Mouse (Mus musculus) myocyte (in vitro differentiated cells): Measurements from ENCODE around the gene Gper1. TPM values are rescaled to one million over a fixed set of nuclear protein-coding genes. Genes with fewer than 3 reads are reported as not detected.

Experiments
- H3K27me3 ChIP-seq: one replicate; pipeline ENCODE4 v1.6.1; 2011; ENCODE audit not compliant: control insufficient read depth, insufficient read depth, insufficient read length
- H3K36me3 ChIP-seq: one replicate; pipeline ENCODE4 v1.6.1; 2011; ENCODE audit not compliant: control insufficient read depth, insufficient read depth
- H3K4me2 ChIP-seq: one replicate; pipeline ENCODE4 v1.6.1; 2011; ENCODE audit warnings: low read depth, control low read depth
- H3K4me3 ChIP-seq: one replicate; pipeline ENCODE4 v1.5.1; 2011; ENCODE audit warnings: mild to moderate bottlenecking, control low read depth, moderate library complexity
- H3K79me2 ChIP-seq: one replicate; pipeline ENCODE4 v1.6.1; 2011; ENCODE audit not compliant: control insufficient read depth, insufficient read depth
- H3ac ChIP-seq: one replicate; pipeline ENCODE4 v1.6.1; 2011; ENCODE audit not compliant: control insufficient read depth, insufficient read length
- CEBPB ChIP-seq: IDR thresholded peaks from 2 replicates; pipeline ENCODE4 v1.6.1; 2011; ENCODE audit warnings: mild to moderate bottlenecking, moderate library complexity; ENCODE audit not compliant: poor library complexity, insufficient read depth, severe bottlenecking
- E2F4 ChIP-seq: IDR thresholded peaks from one replicate; pipeline ENCODE4 v1.6.1; 2011; ENCODE audit warnings: mild to moderate bottlenecking, control low read depth, moderate library complexity; ENCODE audit not compliant: insufficient read depth
- MAX ChIP-seq: IDR thresholded peaks from one replicate; pipeline ENCODE4 v1.6.1; 2011; ENCODE audit warnings: low read depth, mild to moderate bottlenecking, control low read depth
- MYOD1 ChIP-seq, 3 experiments: IDR thresholded peaks; one replicate each; pipeline ENCODE4 v1.6.1; 2011; ENCODE audit warnings: control low read depth in 2 of 3, low read depth in 2 of 3, mild to moderate bottlenecking in 2 of 3, moderate library complexity in 1 of 3; ENCODE audit not compliant: insufficient read length in 2 of 3, control insufficient read depth in 1 of 3
- MYOG ChIP-seq, 3 experiments: IDR thresholded peaks; one replicate each; pipeline ENCODE4 v1.6.1; 2011; ENCODE audit warnings: control low read depth in 2 of 3, low read depth in 2 of 3, mild to moderate bottlenecking in 2 of 3; ENCODE audit not compliant: insufficient read length in 2 of 3, control insufficient read depth in 1 of 3, insufficient read depth in 1 of 3
- POLR2A ChIP-seq: IDR thresholded peaks from one replicate; pipeline ENCODE4 v1.6.1; 2011; ENCODE audit warnings: low read depth, mild to moderate bottlenecking, control low read depth, moderate library complexity; ENCODE audit not compliant: insufficient read length
- POLR2AphosphoS2 ChIP-seq: IDR thresholded peaks from one replicate; pipeline ENCODE4 v1.6.1; 2011; ENCODE audit warnings: low read depth, control low read depth; ENCODE audit not compliant: insufficient read length
- REST ChIP-seq: IDR thresholded peaks from one replicate; pipeline ENCODE4 v1.6.1; 2011; ENCODE audit warnings: mild to moderate bottlenecking, control low read depth, moderate library complexity; ENCODE audit not compliant: insufficient read depth, insufficient read length
- SRF ChIP-seq: IDR thresholded peaks from one replicate; pipeline ENCODE4 v1.6.1; 2011; ENCODE audit warnings: low read depth; ENCODE audit not compliant: control insufficient read depth, insufficient read length
- TCF12 ChIP-seq: IDR thresholded peaks from one replicate; pipeline ENCODE4 v1.6.1; 2011; ENCODE audit warnings: mild to moderate bottlenecking, control low read depth; ENCODE audit not compliant: poor library complexity, insufficient read depth, severe bottlenecking
- TCF3 ChIP-seq: IDR thresholded peaks from one replicate; pipeline ENCODE4 v1.6.1; 2011; ENCODE audit warnings: low read depth, control low read depth; ENCODE audit not compliant: insufficient read length
- USF1 ChIP-seq: IDR thresholded peaks from one replicate; pipeline ENCODE4 v1.6.1; 2011; ENCODE audit warnings: low read depth, mild to moderate bottlenecking, control low read depth, moderate library complexity
- polyA plus RNA-seq: library from polyadenylated mRNA; unstranded; fragments of >200 nt; fragmentation: generic; extraction: Trizol; gene quantifications from one replicate; pipeline ENCODE4 v1.2.1, GENCODE M21; 2012; ENCODE audit warnings: missing spikeins

Gper1 gene
- polyA plus RNA-seq, 1 experiment, result 9.2 TPM

DNA sequence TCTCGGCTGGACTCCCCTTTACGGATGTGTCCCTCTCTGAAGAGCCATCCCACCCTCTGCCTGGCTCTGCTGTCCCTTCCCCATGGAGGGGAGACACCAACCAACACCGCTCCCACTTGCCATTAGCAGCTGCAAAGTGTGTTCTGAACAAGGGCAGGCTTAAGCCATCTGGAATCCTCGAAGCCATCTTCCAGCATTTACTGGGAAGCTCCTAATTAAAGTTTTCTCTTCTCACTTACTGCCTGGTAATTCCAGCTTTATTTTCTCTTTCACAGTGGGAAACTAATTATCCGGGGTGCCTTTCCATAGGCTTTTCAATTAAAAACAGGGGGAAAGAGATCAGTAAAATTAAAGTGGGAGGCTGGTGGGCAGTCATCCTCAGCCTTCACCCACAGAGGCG, 9.4 kb downstream of the Gper1 start:
- Histone ChIP-seq H3K36me3 (no peaks in the 10 kb centered on the region), H3ac (no peak overlapping the region), H3K27me3 (no peaks in the 10 kb centered on the region), H3K79me2 (no peaks in the 10 kb centered on the region), H3K4me2 (no peak overlapping the region), H3K4me3 (no peak overlapping the region)
- TF ChIP-seq REST (no peak), POLR2A (no peak), E2F4 (no peak), TCF12 (no peak)

DNA sequence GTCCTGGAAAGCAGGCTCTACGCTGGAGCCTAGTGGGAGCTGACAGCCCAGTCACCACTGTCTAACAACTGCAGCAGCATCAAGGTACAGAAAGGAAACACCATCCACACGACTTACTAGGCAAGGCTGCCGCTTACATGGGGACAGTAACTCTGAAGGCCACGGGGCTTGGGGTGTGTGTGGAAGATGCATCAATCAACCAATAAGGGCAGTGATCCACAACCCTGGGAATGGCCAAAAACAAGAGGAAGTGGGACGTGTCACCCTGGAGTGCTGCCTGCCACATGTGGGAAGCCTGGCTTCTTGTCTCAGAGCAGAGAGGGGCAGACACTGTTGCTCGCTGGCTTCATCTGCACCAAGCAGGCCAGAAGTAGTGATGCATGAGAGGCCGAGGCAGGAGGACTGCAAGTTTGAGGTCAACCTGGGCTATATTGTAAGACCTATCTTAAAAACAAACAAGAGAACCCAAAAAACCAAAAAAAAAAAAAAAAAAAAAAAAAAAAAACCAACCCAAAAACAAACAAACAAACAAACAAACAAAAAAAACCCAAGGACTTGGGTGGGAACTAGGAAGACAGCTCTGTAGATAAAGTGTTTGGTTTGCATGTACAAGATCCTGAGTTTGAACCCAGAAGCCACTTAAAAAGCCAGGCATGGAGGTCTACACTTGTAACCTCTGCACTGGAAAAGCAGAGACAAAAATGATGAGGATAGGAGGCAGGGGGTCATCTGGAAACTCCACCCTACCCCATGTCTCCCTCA, 10.0 kb downstream of the Gper1 start:
- Histone ChIP-seq H3K36me3 (no peaks in the 10 kb centered on the region), H3K27me3 (no peaks in the 10 kb centered on the region), H3ac (no peak overlapping the region), H3K79me2 (no peaks in the 10 kb centered on the region), H3K4me3 (no peak overlapping the region), H3K4me2 (no peak overlapping the region)
- TF ChIP-seq REST, result no peak
- TF ChIP-seq TCF3, result no peak
- TF ChIP-seq POLR2A, result no peak
- TF ChIP-seq POLR2AphosphoS2, result no peak
- no peak for TF ChIP-seq MYOD1 (IDR thresholded peaks at IDR 0.05; ENCODE audit: control insufficient read depth in 1 of 3, insufficient read length in 2 of 3, low read depth in 2 of 3)
- TF ChIP-seq CEBPB, result no peak
- no peak for TF ChIP-seq MAX
- no peak for TF ChIP-seq E2F4
- no peak for TF ChIP-seq TCF12
- TF ChIP-seq SRF, result no peak
- TF ChIP-seq USF1, result no peak
- TF ChIP-seq MYOG (IDR thresholded peaks at IDR 0.05; ENCODE audit: control insufficient read depth in 1 of 3, insufficient read depth in 1 of 3, insufficient read length in 2 of 3, low read depth in 2 of 3), result no peak

DNA sequence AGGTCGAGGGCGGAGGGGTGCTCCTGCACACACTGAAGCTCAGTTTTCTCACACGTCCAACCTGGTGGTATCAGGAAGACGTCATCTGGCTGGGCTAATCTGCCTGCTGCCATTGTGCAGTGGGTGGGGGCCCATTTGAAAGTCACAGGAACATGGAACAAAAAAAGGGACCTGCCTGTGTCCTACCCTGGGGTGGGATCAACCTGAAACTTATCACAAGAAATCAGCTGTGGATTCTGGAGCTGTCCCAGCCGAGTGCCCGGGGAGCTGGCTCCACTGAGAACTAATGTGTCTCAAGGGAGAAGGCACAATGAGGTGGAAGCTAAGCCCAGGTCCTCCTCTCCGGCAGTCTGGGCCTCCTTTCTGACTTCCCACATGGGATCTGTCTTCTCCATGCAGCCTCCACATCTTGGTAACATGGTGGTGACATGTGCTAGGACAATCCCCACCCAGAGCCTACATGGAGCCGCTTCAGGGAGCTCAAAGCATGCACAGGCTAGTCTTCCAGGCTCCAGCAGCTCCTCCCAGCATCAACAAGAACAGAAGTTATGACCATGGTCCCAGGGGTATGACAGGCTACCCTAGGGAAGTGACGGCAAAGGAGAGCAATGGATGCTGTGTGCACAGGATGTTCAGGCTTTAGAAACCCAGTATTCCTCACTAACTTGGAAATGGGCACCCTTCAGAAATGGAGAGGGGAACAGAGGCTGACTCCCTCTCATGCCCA, 11.1 kb downstream of the Gper1 start:
- Histone ChIP-seq H3K27me3 (no peaks in the 10 kb centered on the region), H3K4me3 (no peak overlapping the region), H3K79me2 (no peaks in the 10 kb centered on the region), H3K36me3 (no peaks in the 10 kb centered on the region), H3K4me2 (no peak overlapping the region), H3ac (no peak overlapping the region)
- no peak for TF ChIP-seq E2F4
- no peak for TF ChIP-seq MAX
- no peak for TF ChIP-seq MYOG (IDR thresholded peaks at IDR 0.05; ENCODE audit: control insufficient read depth in 1 of 3, insufficient read depth in 1 of 3, insufficient read length in 2 of 3, low read depth in 2 of 3)
- TF ChIP-seq MYOD1 (IDR thresholded peaks at IDR 0.05; ENCODE audit: control insufficient read depth in 1 of 3, insufficient read length in 2 of 3, low read depth in 2 of 3), result no peak
- TF ChIP-seq POLR2AphosphoS2, result no peak

DNA sequence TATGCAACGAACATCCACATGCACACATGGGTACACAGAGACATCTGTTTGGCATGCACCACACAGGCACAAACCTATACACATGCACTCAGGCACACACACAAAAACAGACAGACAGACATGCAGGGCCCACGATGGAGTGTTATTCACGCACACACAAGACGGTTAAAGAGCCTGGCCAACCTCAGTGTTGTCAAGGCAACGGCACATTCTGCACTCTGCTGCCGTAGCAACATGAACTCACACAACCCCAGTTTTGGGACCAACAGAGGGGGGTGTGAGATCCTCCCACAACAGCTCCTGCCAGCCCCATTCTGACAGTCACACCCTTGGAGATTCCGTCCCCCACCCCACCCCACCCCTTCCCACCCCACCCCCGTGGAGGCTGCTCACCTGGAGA, 12.0 kb downstream of the Gper1 start:
- H3K36me3 ChIP-seq, result no peaks in the 10 kb centered on the region
- no peak overlapping the region for H3ac ChIP-seq
- TF ChIP-seq REST (no peak), USF1 (no peak), SRF (no peak), E2F4 (no peak), CEBPB (no peak), TCF12 (no peak), MYOD1 (IDR thresholded peaks at IDR 0.05; ENCODE audit: control insufficient read depth in 1 of 3, insufficient read length in 2 of 3, low read depth in 2 of 3) (no peak), POLR2A (no peak), TCF3 (no peak), MYOG (IDR thresholded peaks at IDR 0.05; ENCODE audit: control insufficient read depth in 1 of 3, insufficient read depth in 1 of 3, insufficient read length in 2 of 3, low read depth in 2 of 3) (no peak), POLR2AphosphoS2 (no peak), MAX (no peak)

DNA sequence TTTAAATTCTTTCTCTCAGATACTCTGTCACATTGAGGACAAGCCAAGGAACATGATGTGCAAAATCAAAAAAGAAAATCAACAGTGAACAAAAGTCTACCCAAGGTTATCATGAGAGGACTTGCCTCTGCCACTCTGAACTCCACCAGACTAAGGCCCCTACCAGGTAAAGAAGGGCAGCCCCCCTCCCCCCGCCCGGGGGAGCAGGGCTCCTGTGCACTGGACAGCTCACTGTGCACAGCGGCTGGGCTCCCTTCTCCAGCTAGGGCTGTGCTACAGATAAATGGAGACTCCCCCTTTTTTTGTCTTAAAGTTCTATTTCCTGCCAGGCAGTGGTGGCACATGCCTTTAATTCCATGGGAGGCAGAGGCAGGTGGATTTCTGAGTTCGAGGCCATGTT, 14.8 kb downstream of the Gper1 start:
- Histone ChIP-seq H3K79me2 (no peaks in the 10 kb centered on the region), H3ac (no peak overlapping the region)

More for the DNA sequence above, 12.0 kb downstream of the Gper1 start:
- Histone ChIP-seq H3K4me2 (no peak overlapping the region), H3K4me3 (no peak overlapping the region), H3K27me3 (no peaks in the 10 kb centered on the region), H3K79me2 (no peaks in the 10 kb centered on the region)

More for the DNA sequence above, 14.8 kb downstream of the Gper1 start:
- no peak overlapping the region for H3K4me3 ChIP-seq
- no peaks in the 10 kb centered on the region for H3K27me3 ChIP-seq
- no peaks in the 10 kb centered on the region for H3K36me3 ChIP-seq
- H3K4me2 ChIP-seq, result no peak overlapping the region
- no peak for TF ChIP-seq TCF3
- no peak for TF ChIP-seq E2F4
